Mouse (Mus musculus) neural tube, embryonic 14.5 days (tissue): Measurements from ENCODE around the gene Avil. TPM values are rescaled to one million over a fixed set of nuclear protein-coding genes. Genes with fewer than 3 reads are reported as not detected.
A peak's percentile ranks its signal among the peaks of the same experiment; 100 is the strongest.

Source experiments
- ATAC-seq: fragments of 200-750 bp; cut with Nextera tagmentation; 2 replicates; pipeline ENCODE4 v1.8.0; 2017; ENCODE audit warnings: low read depth, mild to moderate bottlenecking, moderate TSS enrichment, moderate library complexity
- H3K27ac ChIP-seq: fragments of 300-500 bp; sonication (generic); 2 replicates; pipeline ENCODE4 v1.5.1; 2014; ENCODE audit warnings: low read depth, mild to moderate bottlenecking, control low read depth, low read length, moderate library complexity, mixed read lengths
- H3K27me3 ChIP-seq: fragments of 300-500 bp; sonication (generic); 2 replicates; pipeline ENCODE4 v1.6.1; 2014; ENCODE audit warnings: low read length; ENCODE audit not compliant: control insufficient read depth, insufficient read depth
- H3K36me3 ChIP-seq: fragments of 300-500 bp; sonication (generic); 2 replicates; pipeline ENCODE4 v1.6.1; 2014; ENCODE audit warnings: low read length, mixed read lengths; ENCODE audit not compliant: control insufficient read depth, insufficient read depth
- H3K4me1 ChIP-seq: fragments of 300-500 bp; sonication (generic); 2 replicates; pipeline ENCODE4 v1.6.1; 2014; ENCODE audit warnings: low read length; ENCODE audit not compliant: control insufficient read depth, insufficient read depth
- H3K4me2 ChIP-seq: fragments of 300-500 bp; sonication (generic); 2 replicates; pipeline ENCODE4 v1.6.1; 2014; ENCODE audit warnings: mild to moderate bottlenecking, low read depth, low read length, control low read depth
- H3K4me3 ChIP-seq: fragments of 300-500 bp; sonication (generic); 2 replicates; pipeline ENCODE4 v1.5.1; 2014; ENCODE audit warnings: low read depth, low read length, control low read depth, mixed read lengths
- H3K9ac ChIP-seq: fragments of 300-500 bp; sonication (generic); replicated peaks from 2 replicates; pipeline ENCODE4 v1.6.1; 2014; ENCODE audit warnings: low read depth, mild to moderate bottlenecking, control low read depth, low read length, mixed read lengths
- H3K9me3 ChIP-seq: fragments of 300-500 bp; sonication (generic); 2 replicates; pipeline ENCODE4 v1.6.1; 2016; ENCODE audit warnings: low read length; ENCODE audit not compliant: control insufficient read depth
- WGBS: fragments of 180-500 bp; shearing (Covaris S2); extraction: QIAGEN DNeasy Blood & Tissue Kit; methylation state at CpG from one replicate; pipeline ENCODE4 v1.1.7; 2014; 5-methylcytosine and 5-hydroxymethylcytosine counted together
- polyA plus RNA-seq: library from polyadenylated mRNA; unstranded; fragments of >200 nt; fragmentation: Nextera tagmentation; extraction: Ambion mirVana; gene quantifications from 2 replicates; pipeline ENCODE4 v1.2.1, GENCODE M21; 2014

Avil gene
- polyA plus RNA-seq, 1 experiment from 2014 or later = 0.15 TPM

GRCm38 (mm10) chr10:127047954-127048353 is 47.4 kb downstream of the Avil start, which contains the start of gene Cyp27b1:
Gene Cyp27b1, plus strand, starts transcription at chr10:127048250.
- Histone ChIP-seq H3K27ac (no peak within 1 kb of the TSS), H3K4me3 (no peak within 1 kb of the TSS), H3K36me3 (no peaks in the 10 kb centered on the region), H3K9ac (no peak within 1 kb of the TSS), H3K4me1 (no peaks in the 10 kb centered on the region), H3K27me3 (peaks cover 30% of the 10 kb centered on the region), H3K4me2 (no peak within 1 kb of the TSS), H3K9me3 (no peaks in the 10 kb centered on the region)
- WGBS = 35% methylated on average over 5 of the region's 5 CpGs
- no peak for ATAC-seq

GRCm38 (mm10) chr10:127048608-127049394 is 48.3 kb downstream of the Avil start:
- Histone ChIP-seq H3K4me2 (no peak overlapping the region), H3K4me3 (no peak overlapping the region), H3K27me3 (peaks cover 30% of the 10 kb centered on the region), H3K27ac (no peak overlapping the region), H3K9ac (no peak overlapping the region), H3K9me3 (no peaks in the 10 kb centered on the region), H3K4me1 (no peaks in the 10 kb centered on the region), H3K36me3 (no peaks in the 10 kb centered on the region)
- WGBS = 4% methylated on average over 35 of the region's 35 CpGs
- no peak for ATAC-seq

- H3K4me2 ChIP-seq = no peak overlapping the region
- 1% methylated on average over 29 of the region's 29 CpGs for WGBS
- H3K9ac ChIP-seq = no peak overlapping the region
- H3K36me3 ChIP-seq = 0 out of 2 replicates have a peak, but pooled peaks cover 5% of the 10 kb centered on the region
- ATAC-seq = 0 out of 2 replicates have a peak, but pooled peaks have one; percentile 32
- no peak overlapping the region for H3K27ac ChIP-seq
- H3K4me3 ChIP-seq = no peak overlapping the region
- no peaks in the 10 kb centered on the region for H3K4me1 ChIP-seq
- no peaks in the 10 kb centered on the region for H3K9me3 ChIP-seq
- H3K27me3 ChIP-seq = peaks cover 30% of the 10 kb centered on the region
Observed at GRCm38 (mm10) chr10:127049395-127050118, 49.0 kb downstream of the Avil start.

GRCm38 (mm10) chr10:127050119-127050474 is 49.6 kb downstream of the Avil start:
- ATAC-seq = 0 out of 2 replicates have a peak, but pooled peaks have one; percentile 23
- Histone ChIP-seq H3K36me3 (0 out of 2 replicates have a peak, but pooled peaks cover 8% of the 10 kb centered on the region), H3K4me1 (no peaks in the 10 kb centered on the region), H3K4me3 (no peak overlapping the region), H3K9ac (no peak overlapping the region), H3K9me3 (no peaks in the 10 kb centered on the region), H3K27ac (no peak overlapping the region), H3K4me2 (no peak overlapping the region), H3K27me3 (peaks cover 30% of the 10 kb centered on the region)
- 17% methylated on average over 10 of the region's 10 CpGs for WGBS

- H3K4me2 ChIP-seq = no peak overlapping the region
- ATAC-seq = no peak
- H3K27me3 ChIP-seq = peaks cover 16% of the 10 kb centered on the region
- no peaks in the 10 kb centered on the region for H3K9me3 ChIP-seq
- WGBS = 87% methylated on average over 4 of the region's 4 CpGs
- no peak overlapping the region for H3K4me3 ChIP-seq
- H3K4me1 ChIP-seq = peaks cover 9% of the 10 kb centered on the region
- H3K36me3 ChIP-seq = peaks cover 22% of the 10 kb centered on the region
- no peak overlapping the region for H3K27ac ChIP-seq
- no peak overlapping the region for H3K9ac ChIP-seq
Observed at GRCm38 (mm10) chr10:127054646-127055045, 54.1 kb downstream of the Avil start.

GRCm38 (mm10) chr10:127055406-127055805 is 54.9 kb downstream of the Avil start:
- WGBS = 94% methylated on average over 8 of the region's 8 CpGs
- Histone ChIP-seq H3K27me3 (peaks cover 10% of the 10 kb centered on the region; the same call in 1 of the 2 replicates), H3K4me1 (peaks cover 9% of the 10 kb centered on the region), H3K36me3 (peaks cover 22% of the 10 kb centered on the region), H3K9me3 (no peaks in the 10 kb centered on the region), H3K9ac (no peak overlapping the region), H3K4me2 (no peak overlapping the region), H3K27ac (no peak overlapping the region), H3K4me3 (no peak overlapping the region)
- ATAC-seq = no peak

GRCm38 (mm10) chr10:127056490-127056889 is 56.0 kb downstream of the Avil start:
- H3K27ac ChIP-seq = no peak overlapping the region
- 0 out of 2 replicates have a peak, but pooled peaks cover 1% of the 10 kb centered on the region for H3K27me3 ChIP-seq
- H3K36me3 ChIP-seq = peaks cover 22% of the 10 kb centered on the region
- peaks cover 9% of the 10 kb centered on the region for H3K4me1 ChIP-seq
- H3K9me3 ChIP-seq = no peaks in the 10 kb centered on the region
- H3K9ac ChIP-seq = no peak overlapping the region
- no peak overlapping the region for H3K4me2 ChIP-seq
- 90% methylated on average over 18 of the region's 20 CpGs for WGBS
- no peak overlapping the region for H3K4me3 ChIP-seq
- no peak for ATAC-seq

- 0% methylated on average over 9 of the region's 9 CpGs for WGBS
Observed at GRCm38 (mm10) chr10:127058161-127058560, 57.7 kb downstream of the Avil start.

GRCm38 (mm10) chr10:127058708-127059107 is 58.2 kb downstream of the Avil start:
- ATAC-seq = no peak
- WGBS = 3% methylated on average over 8 of the region's 8 CpGs
- Histone ChIP-seq H3K9ac (peak overlapping the region; percentile 96), H3K4me3 (peak overlapping the region; percentile 79), H3K9me3 (no peaks in the 10 kb centered on the region), H3K4me1 (peaks cover 12% of the 10 kb centered on the region), H3K36me3 (peaks cover 22% of the 10 kb centered on the region), H3K27ac (no peak overlapping the region), H3K4me2 (peak overlapping the region; percentile 79), H3K27me3 (no peaks in the 10 kb centered on the region)

More at GRCm38 (mm10) chr10:127058161-127058560, 57.7 kb downstream of the Avil start:
- Histone ChIP-seq H3K4me1 (peaks cover 12% of the 10 kb centered on the region), H3K27ac (no peak overlapping the region), H3K27me3 (no peaks in the 10 kb centered on the region), H3K4me2 (peak overlapping the region; percentile 79), H3K9me3 (no peaks in the 10 kb centered on the region), H3K9ac (no peak overlapping the region), H3K36me3 (peaks cover 22% of the 10 kb centered on the region), H3K4me3 (peak overlapping the region; percentile 79)
- peak; percentile 10; the same call in 1 of the 2 replicates for ATAC-seq
